In the genomic region with DNA sequence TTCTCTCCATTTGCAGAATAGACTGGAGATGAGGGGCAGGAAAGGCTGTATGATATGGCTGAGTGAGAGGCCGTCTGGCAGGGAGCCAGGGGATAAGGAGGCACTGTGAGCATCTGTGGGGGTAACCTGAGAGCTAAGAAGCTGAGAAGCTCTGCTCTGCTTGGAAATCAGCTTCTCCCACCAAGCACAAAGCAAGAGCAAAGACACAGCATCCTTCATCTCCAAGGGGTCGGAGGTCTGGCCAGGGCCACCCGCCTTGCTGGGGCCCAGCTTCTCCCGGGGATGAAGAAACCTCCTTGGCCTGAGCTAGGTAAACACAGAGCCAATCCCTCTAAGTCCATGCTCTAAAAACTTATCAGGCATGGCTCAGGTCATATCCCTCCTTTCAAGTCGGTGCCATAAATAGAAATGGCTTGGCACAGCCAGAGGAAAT, we compare ENCODE assay signal across 10 mouse cellular contexts. TPM values are rescaled to one million over a fixed set of nuclear protein-coding genes. Genes with fewer than 3 reads are reported as not detected.
DNase-seq lines count a peak whose midpoint lies in the region; TF ChIP-seq lines count a peak whose summit lies in the region.
"Had no signal": no experiment of that assay in that cellular context is flagged by ENCODE, and none has a peak within 500 bp of the region (broad histone marks: within the 10 kb centered on the region; RNA-seq: fewer than 3 reads in every experiment).

No protein-coding gene starts in this region.

- intact Hi-C loops in gastrocnemius, adult 2 months (cut with DNase I) = no loop called here
- intact Hi-C loops in heart, postnatal 14 days (cut with DNase I) = loop anchor here (1.0 to 5.0 kb wide), 2 partner anchors 57 to 108 kb away; a partner anchor contains a TSS

- no peak for TF ChIP-seq CTCF in gastrocnemius, adult 2 months (IDR thresholded peaks at IDR 0.05)

- peak overlapping the region; percentile 32 for H3K4me3 ChIP-seq in gastrocnemius, adult 2 months

- no peak overlapping the region; the same call in 1 of the 2 replicates for H3K27ac ChIP-seq in gastrocnemius, adult 2 months

- no peak for DNase-seq in gastrocnemius, adult 2 months
- DNase-seq in gastrocnemius, adult 18-20 months (ENCODE audit: low spot score) = no peak
- DNase-seq in ovary, postnatal 36 days (ENCODE audit: low spot score) = peak; percentile 24
- no peak for DNase-seq in ovary, postnatal 14 days (ENCODE audit: low spot score)
- DNase-seq in heart, postnatal 14 days = peak; percentile 12 to 29
- peak; percentile 55 for DNase-seq in yolk sac, embryonic 10.5 days (ENCODE audit: low spot score)
- DNase-seq in frontal cortex, postnatal 10 days (ENCODE audit: low spot score in 2 of 2) = no peak
- no peak for DNase-seq in adipocyte (ENCODE audit: low spot score)

RNA-seq across cellular contexts. Expression of a gene that starts 36.1 kb away (rescaled TPM):
- under 1 TPM; 0.17 to 0.18 TPM for total RNA-seq in gastrocnemius, adult 2 months (2021)
- total RNA-seq in gastrocnemius, adult 18-20 months (2021) = under 1 TPM in 1 of 2 experiments, not detected in 1; 0.52 TPM
- under 1 TPM; 0.24 to 0.29 TPM for total RNA-seq in heart, postnatal 14 days (2021)

RNA-seq across cellular contexts. Expression of a gene that starts 46.8 kb away (rescaled TPM):
- 1 to 10 TPM; 6.6 to 7.2 TPM for total RNA-seq in gastrocnemius, adult 2 months (2021)
- total RNA-seq in gastrocnemius, adult 18-20 months (2021) = 1 to 10 TPM; 5.3 to 5.5 TPM
- total RNA-seq in heart, postnatal 14 days (2021) = 10 to 100 TPM; 12.4 to 13.8 TPM

RNA-seq across cellular contexts. Expression of a gene that starts 55.6 kb away (rescaled TPM):
- total RNA-seq in gastrocnemius, adult 2 months (2021) = not detected
- not detected for total RNA-seq in gastrocnemius, adult 18-20 months (2021)
- not detected for total RNA-seq in heart, postnatal 14 days (2021)
- total RNA-seq: heart, adult 18-20 months; left cerebral cortex, adult 8-10 months had no signal

Comparison
In these comparisons a context has a peak if more than half of its experiments do, and no peak if none do; other contexts are left out.
1. DNase-seq: peak in ovary, postnatal 36 days (single experiment), heart, postnatal 14 days (2 of 2) and yolk sac, embryonic 10.5 days (single experiment); none in gastrocnemius, adult 2 months (single experiment), gastrocnemius, adult 18-20 months (single experiment), ovary, postnatal 14 days (single experiment), frontal cortex, postnatal 10 days (0 of 2) and adipocyte (single experiment).